Mouse (Mus musculus): ENCODE results near the gene Stat1. TPM values are rescaled to one million over a fixed set of nuclear protein-coding genes. Genes with fewer than 3 reads are reported as not detected.

Gene Stat1
- polyA plus RNA-seq, 1 experiment = 255 TPM

GRCm38 (mm10) chr1:52137292-52137691 lies 18.1 kb downstream of the Stat1 start:
- Histone ChIP-seq H3K4me1 (replicated peaks; ENCODE audit: control insufficient read depth, insufficient read depth, low read length) (no peaks in the 10 kb centered on the region), H3K27ac (ENCODE audit: control insufficient read depth, insufficient read depth, low read length) (no peak overlapping the region), H3K36me3 (ENCODE audit: control insufficient read depth, insufficient read depth, low read length) (peaks cover 98% of the 10 kb centered on the region), H3K4me3 (ENCODE audit: control insufficient read depth, insufficient read depth, low read length) (no peak overlapping the region), H3K27me3 (ENCODE audit: control insufficient read depth, insufficient read depth, low read length) (no peaks in the 10 kb centered on the region)
- WGBS = 97% methylated on average over 16 of the region's 16 CpGs
- DNase-seq = no peak
- TF ChIP-seq POLR2A (IDR thresholded peaks at IDR 0.05; ENCODE audit: control insufficient read depth, extremely low read depth, insufficient read depth, low read length, poor library complexity) (no peak), CTCF (IDR thresholded peaks at IDR 0.05; ENCODE audit: borderline replicate concordance, control insufficient read depth, extremely low read depth, insufficient read depth, low read length, poor library complexity) (no peak)

- no peak overlapping the region for H3K4me3 ChIP-seq (ENCODE audit: control insufficient read depth, insufficient read depth, low read length)
Observed at GRCm38 (mm10) chr1:52140534-52140933, 21.3 kb downstream of the Stat1 start.

GRCm38 (mm10) chr1:52141482-52141881 lies 22.2 kb downstream of the Stat1 start:
- Histone ChIP-seq H3K4me1 (replicated peaks; ENCODE audit: control insufficient read depth, insufficient read depth, low read length) (no peaks in the 10 kb centered on the region), H3K27me3 (ENCODE audit: control insufficient read depth, insufficient read depth, low read length) (no peaks in the 10 kb centered on the region), H3K27ac (ENCODE audit: control insufficient read depth, insufficient read depth, low read length) (no peak overlapping the region), H3K36me3 (ENCODE audit: control insufficient read depth, insufficient read depth, low read length) (peaks cover 89% of the 10 kb centered on the region), H3K4me3 (ENCODE audit: control insufficient read depth, insufficient read depth, low read length) (no peak overlapping the region)
- no peak for TF ChIP-seq POLR2A (IDR thresholded peaks at IDR 0.05; ENCODE audit: control insufficient read depth, extremely low read depth, insufficient read depth, low read length, poor library complexity)
- TF ChIP-seq CTCF (IDR thresholded peaks at IDR 0.05; ENCODE audit: borderline replicate concordance, control insufficient read depth, extremely low read depth, insufficient read depth, low read length, poor library complexity) = no peak
- no peak for DNase-seq
- 75% methylated on average over 3 of the region's 3 CpGs for WGBS

More at GRCm38 (mm10) chr1:52140534-52140933, 21.3 kb downstream of the Stat1 start:
- 97% methylated on average over 9 of the region's 9 CpGs for WGBS
- no peak for DNase-seq
- Histone ChIP-seq H3K27ac (ENCODE audit: control insufficient read depth, insufficient read depth, low read length) (no peak overlapping the region), H3K36me3 (ENCODE audit: control insufficient read depth, insufficient read depth, low read length) (peaks cover 92% of the 10 kb centered on the region), H3K4me1 (replicated peaks; ENCODE audit: control insufficient read depth, insufficient read depth, low read length) (no peaks in the 10 kb centered on the region), H3K27me3 (ENCODE audit: control insufficient read depth, insufficient read depth, low read length) (no peaks in the 10 kb centered on the region)
- TF ChIP-seq POLR2A (IDR thresholded peaks at IDR 0.05; ENCODE audit: control insufficient read depth, extremely low read depth, insufficient read depth, low read length, poor library complexity) (no peak), CTCF (IDR thresholded peaks at IDR 0.05; ENCODE audit: borderline replicate concordance, control insufficient read depth, extremely low read depth, insufficient read depth, low read length, poor library complexity) (no peak)

GRCm38 (mm10) chr1:52142117-52142516 lies 22.9 kb downstream of the Stat1 start:
- Histone ChIP-seq H3K4me1 (replicated peaks; ENCODE audit: control insufficient read depth, insufficient read depth, low read length) (peaks cover 3% of the 10 kb centered on the region), H3K27me3 (ENCODE audit: control insufficient read depth, insufficient read depth, low read length) (no peaks in the 10 kb centered on the region), H3K27ac (ENCODE audit: control insufficient read depth, insufficient read depth, low read length) (no peak overlapping the region), H3K36me3 (ENCODE audit: control insufficient read depth, insufficient read depth, low read length) (peaks cover 86% of the 10 kb centered on the region), H3K4me3 (ENCODE audit: control insufficient read depth, insufficient read depth, low read length) (no peak overlapping the region)
- DNase-seq = no peak
- 94% methylated on average over 4 of the region's 4 CpGs for WGBS
- no peak for TF ChIP-seq CTCF (IDR thresholded peaks at IDR 0.05; ENCODE audit: borderline replicate concordance, control insufficient read depth, extremely low read depth, insufficient read depth, low read length, poor library complexity)
- no peak for TF ChIP-seq POLR2A (IDR thresholded peaks at IDR 0.05; ENCODE audit: control insufficient read depth, extremely low read depth, insufficient read depth, low read length, poor library complexity)

- no peak overlapping the region for H3K27ac ChIP-seq (ENCODE audit: control insufficient read depth, insufficient read depth, low read length)
- TF ChIP-seq CTCF (IDR thresholded peaks at IDR 0.05; ENCODE audit: borderline replicate concordance, control insufficient read depth, extremely low read depth, insufficient read depth, low read length, poor library complexity) = no peak
- TF ChIP-seq POLR2A (IDR thresholded peaks at IDR 0.05; ENCODE audit: control insufficient read depth, extremely low read depth, insufficient read depth, low read length, poor library complexity) = no peak
- H3K4me3 ChIP-seq (ENCODE audit: control insufficient read depth, insufficient read depth, low read length) = no peak overlapping the region
- peaks cover 75% of the 10 kb centered on the region for H3K36me3 ChIP-seq (ENCODE audit: control insufficient read depth, insufficient read depth, low read length)
- no peak for DNase-seq
- H3K27me3 ChIP-seq (ENCODE audit: control insufficient read depth, insufficient read depth, low read length) = no peaks in the 10 kb centered on the region
- WGBS = 85% methylated on average over 4 of the region's 4 CpGs
- H3K4me1 ChIP-seq (replicated peaks; ENCODE audit: control insufficient read depth, insufficient read depth, low read length) = peaks cover 7% of the 10 kb centered on the region
Observed at GRCm38 (mm10) chr1:52143191-52143590, 24.0 kb downstream of the Stat1 start.

- 88% methylated on average over 7 of the region's 7 CpGs for WGBS
Observed at GRCm38 (mm10) chr1:52143596-52144156, 24.4 kb downstream of the Stat1 start.

GRCm38 (mm10) chr1:52144907-52145306 lies 25.7 kb downstream of the Stat1 start:
- H3K36me3 ChIP-seq (ENCODE audit: control insufficient read depth, insufficient read depth, low read length) = peaks cover 58% of the 10 kb centered on the region
- WGBS = 92% methylated on average over 10 of the region's 10 CpGs
- TF ChIP-seq POLR2A (IDR thresholded peaks at IDR 0.05; ENCODE audit: control insufficient read depth, extremely low read depth, insufficient read depth, low read length, poor library complexity) (no peak), CTCF (IDR thresholded peaks at IDR 0.05; ENCODE audit: borderline replicate concordance, control insufficient read depth, extremely low read depth, insufficient read depth, low read length, poor library complexity) (no peak)

More at GRCm38 (mm10) chr1:52143596-52144156, 24.4 kb downstream of the Stat1 start:
- Histone ChIP-seq H3K4me3 (ENCODE audit: control insufficient read depth, insufficient read depth, low read length) (no peak overlapping the region), H3K27ac (ENCODE audit: control insufficient read depth, insufficient read depth, low read length) (no peak overlapping the region), H3K36me3 (ENCODE audit: control insufficient read depth, insufficient read depth, low read length) (peaks cover 71% of the 10 kb centered on the region), H3K4me1 (replicated peaks; ENCODE audit: control insufficient read depth, insufficient read depth, low read length) (peaks cover 8% of the 10 kb centered on the region), H3K27me3 (ENCODE audit: control insufficient read depth, insufficient read depth, low read length) (no peaks in the 10 kb centered on the region)
- TF ChIP-seq CTCF (IDR thresholded peaks at IDR 0.05; ENCODE audit: borderline replicate concordance, control insufficient read depth, extremely low read depth, insufficient read depth, low read length, poor library complexity) (no peak), POLR2A (IDR thresholded peaks at IDR 0.05; ENCODE audit: control insufficient read depth, extremely low read depth, insufficient read depth, low read length, poor library complexity) (no peak)
- DNase-seq = no peak

More at GRCm38 (mm10) chr1:52144907-52145306, 25.7 kb downstream of the Stat1 start:
- H3K4me3 ChIP-seq (ENCODE audit: control insufficient read depth, insufficient read depth, low read length) = no peak overlapping the region
- H3K27ac ChIP-seq (ENCODE audit: control insufficient read depth, insufficient read depth, low read length) = no peak overlapping the region
- peaks cover 16% of the 10 kb centered on the region for H3K4me1 ChIP-seq (replicated peaks; ENCODE audit: control insufficient read depth, insufficient read depth, low read length)
- DNase-seq = no peak
- H3K27me3 ChIP-seq (ENCODE audit: control insufficient read depth, insufficient read depth, low read length) = no peaks in the 10 kb centered on the region
